Mouse (Mus musculus): ENCODE results near the gene Hlx. TPM values are rescaled to one million over a fixed set of nuclear protein-coding genes. Genes with fewer than 3 reads are reported as not detected.

Gene Hlx
- polyA plus RNA-seq, 1 experiment from 2014 or later: 7.0 TPM

DNA sequence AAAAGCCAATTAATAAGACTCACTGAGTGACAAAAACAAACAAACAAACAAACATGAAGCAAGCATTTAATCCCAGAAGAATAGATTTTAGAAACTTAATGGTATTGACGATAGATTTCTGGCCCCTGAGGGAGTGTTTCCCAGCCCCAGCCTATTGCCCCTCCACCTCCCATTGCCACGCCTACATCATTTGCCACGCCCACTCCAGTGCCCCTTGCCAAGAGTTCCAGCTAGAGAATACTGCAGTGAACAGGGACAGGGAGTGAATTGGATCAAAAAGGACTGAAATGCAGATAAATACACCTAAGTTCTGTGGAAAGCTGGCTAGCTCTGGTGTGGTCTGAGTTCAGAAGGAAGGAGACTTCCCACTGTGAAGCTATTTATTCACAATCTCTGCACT, 31.4 kb upstream of the Hlx start:
- H3K4me2 ChIP-seq: no peak overlapping the region
- no peak for ATAC-seq (replicated peaks; ENCODE audit: insufficient number of reproducible peaks, low FRiP score, low TSS enrichment)

DNA sequence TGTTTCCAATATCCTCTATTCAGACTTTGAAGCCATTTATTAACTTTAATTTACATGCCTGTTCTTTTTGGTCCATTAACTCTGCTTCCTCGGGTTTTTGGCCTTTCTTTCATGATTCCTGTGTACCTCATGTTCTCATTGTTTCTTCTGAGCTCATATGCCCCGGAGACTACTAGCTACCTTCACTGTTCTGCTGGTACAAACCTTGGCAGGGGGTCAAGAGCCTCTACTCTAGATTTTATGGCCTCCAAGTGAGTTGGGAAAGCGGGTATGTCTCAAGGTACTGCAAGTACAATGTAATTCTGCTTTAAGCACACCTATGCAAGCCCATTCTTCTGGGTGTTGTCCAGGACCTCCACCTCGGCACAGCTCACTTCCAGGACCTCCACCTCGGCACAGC, 30.5 kb upstream of the Hlx start:
- no peak overlapping the region for H3K27ac ChIP-seq (ENCODE audit: low read depth, low read length)
- no peaks in the 10 kb centered on the region for H3K36me3 ChIP-seq (ENCODE audit: control insufficient read depth, insufficient read depth, low read length)
- no peaks in the 10 kb centered on the region for H3K9me3 ChIP-seq (replicated peaks; ENCODE audit: control insufficient read depth, low read length)
- ATAC-seq (replicated peaks; ENCODE audit: insufficient number of reproducible peaks, low FRiP score, low TSS enrichment): no peak
- H3K4me3 ChIP-seq (ENCODE audit: low read depth, low read length): no peak overlapping the region
- no peak overlapping the region for H3K9ac ChIP-seq (ENCODE audit: low read depth, low read length)
- WGBS (ENCODE audit: insufficient replicate concordance): 80% methylated on average over 5 of the region's 5 CpGs
- H3K4me2 ChIP-seq: no peak overlapping the region
- no peaks in the 10 kb centered on the region for H3K27me3 ChIP-seq (ENCODE audit: control insufficient read depth, insufficient read depth, low read length)
- H3K4me1 ChIP-seq (ENCODE audit: control insufficient read depth, insufficient read depth, low read length): no peaks in the 10 kb centered on the region

More for the DNA sequence above, 31.4 kb upstream of the Hlx start:
- no peaks in the 10 kb centered on the region for H3K36me3 ChIP-seq (ENCODE audit: control insufficient read depth, insufficient read depth, low read length)
- no peaks in the 10 kb centered on the region for H3K4me1 ChIP-seq (ENCODE audit: control insufficient read depth, insufficient read depth, low read length)
- no peak overlapping the region for H3K9ac ChIP-seq (ENCODE audit: low read depth, low read length)
- 41% methylated on average over 3 of the region's 3 CpGs for WGBS (ENCODE audit: insufficient replicate concordance)
- no peak overlapping the region for H3K4me3 ChIP-seq (ENCODE audit: low read depth, low read length)
- no peaks in the 10 kb centered on the region for H3K27me3 ChIP-seq (ENCODE audit: control insufficient read depth, insufficient read depth, low read length)
- H3K27ac ChIP-seq (ENCODE audit: low read depth, low read length): no peak overlapping the region
- H3K9me3 ChIP-seq (replicated peaks; ENCODE audit: control insufficient read depth, low read length): no peaks in the 10 kb centered on the region

DNA sequence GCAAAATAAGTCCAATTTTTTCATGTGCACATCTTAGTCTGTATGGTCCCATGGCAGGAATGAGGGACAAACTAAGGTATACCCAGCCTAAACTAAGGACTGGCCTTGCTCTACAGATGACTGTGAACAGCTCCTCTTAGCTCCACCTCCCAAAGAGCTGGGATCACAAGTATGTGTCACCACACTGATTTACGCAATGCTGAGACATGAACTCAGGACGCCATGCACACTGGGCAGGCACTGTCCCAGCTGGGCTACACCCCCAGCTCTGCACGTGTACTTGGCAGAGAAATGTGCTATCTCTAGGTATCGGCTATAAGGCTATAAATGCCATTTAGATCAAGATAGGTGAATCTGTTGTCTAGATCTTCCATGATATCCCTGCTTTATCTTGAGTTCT, 29.6 kb upstream of the Hlx start:
- H3K36me3 ChIP-seq (ENCODE audit: control insufficient read depth, insufficient read depth, low read length): no peaks in the 10 kb centered on the region
- no peak overlapping the region for H3K4me2 ChIP-seq
- H3K9me3 ChIP-seq (replicated peaks; ENCODE audit: control insufficient read depth, low read length): no peaks in the 10 kb centered on the region
- H3K27me3 ChIP-seq (ENCODE audit: control insufficient read depth, insufficient read depth, low read length): no peaks in the 10 kb centered on the region
- no peak overlapping the region for H3K4me3 ChIP-seq (ENCODE audit: low read depth, low read length)
- WGBS (ENCODE audit: insufficient replicate concordance): 79% methylated on average over 4 of the region's 4 CpGs
- no peak overlapping the region for H3K9ac ChIP-seq (ENCODE audit: low read depth, low read length)
- H3K27ac ChIP-seq (ENCODE audit: low read depth, low read length): no peak overlapping the region
- H3K4me1 ChIP-seq (ENCODE audit: control insufficient read depth, insufficient read depth, low read length): no peaks in the 10 kb centered on the region
- no peak for ATAC-seq (replicated peaks; ENCODE audit: insufficient number of reproducible peaks, low FRiP score, low TSS enrichment)

DNA sequence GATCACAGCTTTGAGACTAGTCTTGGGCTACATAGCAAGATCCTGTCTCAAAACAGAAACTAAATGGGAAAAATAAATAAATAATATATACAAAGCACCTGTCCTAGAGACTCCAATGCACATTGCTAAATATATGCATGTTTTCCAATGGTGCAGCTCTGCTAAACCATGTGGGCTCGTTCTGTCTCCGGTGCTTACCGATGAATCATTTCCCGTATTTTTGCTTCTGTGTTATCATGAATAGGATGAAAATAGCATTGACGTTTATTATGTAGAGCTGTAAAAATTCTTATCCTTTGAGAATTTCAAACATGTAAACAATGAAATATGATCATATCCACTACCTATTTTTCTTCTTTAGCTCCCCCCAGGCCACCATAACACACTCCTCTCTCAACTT, 20.3 kb upstream of the Hlx start:
- Histone ChIP-seq H3K36me3 (ENCODE audit: control insufficient read depth, insufficient read depth, low read length) (no peaks in the 10 kb centered on the region), H3K4me3 (ENCODE audit: low read depth, low read length) (no peak overlapping the region), H3K9ac (ENCODE audit: low read depth, low read length) (no peak overlapping the region), H3K4me2 (no peak overlapping the region), H3K27me3 (ENCODE audit: control insufficient read depth, insufficient read depth, low read length) (no peaks in the 10 kb centered on the region), H3K9me3 (replicated peaks; ENCODE audit: control insufficient read depth, low read length) (no peaks in the 10 kb centered on the region), H3K27ac (ENCODE audit: low read depth, low read length) (no peak overlapping the region), H3K4me1 (ENCODE audit: control insufficient read depth, insufficient read depth, low read length) (peaks cover 8% of the 10 kb centered on the region; the same call in 1 of the 2 replicates)
- 83% methylated on average over 5 of the region's 5 CpGs for WGBS (ENCODE audit: insufficient replicate concordance)
- no peak for ATAC-seq (replicated peaks; ENCODE audit: insufficient number of reproducible peaks, low FRiP score, low TSS enrichment)

DNA sequence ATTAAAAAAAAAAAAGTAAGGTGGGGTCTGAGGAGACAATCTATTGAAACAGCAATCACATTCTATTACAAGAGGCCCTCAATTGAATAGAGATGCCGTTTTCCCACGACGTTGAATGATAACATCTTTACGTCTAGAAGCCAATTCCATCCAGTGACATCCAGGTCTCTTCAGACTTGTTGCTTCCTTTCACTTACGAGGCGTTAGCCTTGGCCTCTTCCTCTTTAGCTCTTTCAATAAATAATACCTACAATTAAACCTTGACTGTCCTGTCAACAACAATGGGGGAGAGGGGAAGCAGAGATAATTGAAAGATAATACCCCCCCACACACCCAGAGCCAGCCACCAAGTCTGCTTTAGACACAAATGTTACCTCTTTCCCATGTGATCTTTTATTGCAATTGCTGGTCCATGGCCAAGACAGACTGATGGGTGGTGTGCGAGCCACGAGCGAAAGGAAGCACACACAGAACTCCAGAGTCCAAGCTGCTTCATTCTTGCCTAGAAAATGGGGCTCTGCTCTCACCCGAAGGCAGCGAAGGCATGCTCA, 17.8 kb upstream of the Hlx start:
- H3K9me3 ChIP-seq (replicated peaks; ENCODE audit: control insufficient read depth, low read length): no peaks in the 10 kb centered on the region
- no peak for ATAC-seq (replicated peaks; ENCODE audit: insufficient number of reproducible peaks, low FRiP score, low TSS enrichment)
- H3K36me3 ChIP-seq (ENCODE audit: control insufficient read depth, insufficient read depth, low read length): no peaks in the 10 kb centered on the region
- H3K4me2 ChIP-seq: no peak overlapping the region
- H3K27ac ChIP-seq (ENCODE audit: low read depth, low read length): no peak overlapping the region
- H3K27me3 ChIP-seq (ENCODE audit: control insufficient read depth, insufficient read depth, low read length): no peaks in the 10 kb centered on the region
- H3K4me3 ChIP-seq (ENCODE audit: low read depth, low read length): no peak overlapping the region
- H3K4me1 ChIP-seq (ENCODE audit: control insufficient read depth, insufficient read depth, low read length): 0 out of 2 replicates have a peak, but pooled peaks cover 2% of the 10 kb centered on the region
- H3K9ac ChIP-seq (ENCODE audit: low read depth, low read length): no peak overlapping the region
- 74% methylated on average over 11 of the region's 11 CpGs for WGBS (ENCODE audit: insufficient replicate concordance)

DNA sequence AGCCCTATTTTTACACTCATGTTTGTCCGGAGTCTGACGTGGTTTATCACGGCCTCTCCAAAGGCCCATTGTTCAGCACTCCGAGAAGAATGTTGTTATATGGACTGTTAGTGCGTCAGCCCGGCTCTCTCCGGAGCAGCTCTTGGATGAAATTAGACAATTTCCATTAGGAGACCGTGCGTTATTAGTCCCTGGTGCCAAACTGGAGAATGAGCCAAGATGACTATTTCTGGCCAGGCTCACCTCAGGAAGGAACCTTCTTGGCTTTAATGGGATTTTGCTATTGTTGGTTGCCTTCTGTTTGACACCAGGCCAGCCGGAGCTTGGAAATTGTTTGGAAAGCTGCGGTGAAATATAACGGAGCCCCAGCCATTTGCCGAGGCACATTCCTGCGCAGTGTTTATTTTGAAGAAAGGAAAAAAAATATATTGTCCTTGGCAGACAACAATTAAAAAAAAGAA, 16.3 kb upstream of the Hlx start:
- Histone ChIP-seq H3K9me3 (replicated peaks; ENCODE audit: control insufficient read depth, low read length) (no peaks in the 10 kb centered on the region), H3K4me1 (ENCODE audit: control insufficient read depth, insufficient read depth, low read length) (0 out of 2 replicates have a peak, but pooled peaks cover 2% of the 10 kb centered on the region), H3K36me3 (ENCODE audit: control insufficient read depth, insufficient read depth, low read length) (no peaks in the 10 kb centered on the region), H3K27ac (ENCODE audit: low read depth, low read length) (no peak overlapping the region), H3K27me3 (ENCODE audit: control insufficient read depth, insufficient read depth, low read length) (0 out of 2 replicates have a peak, but pooled peaks cover 2% of the 10 kb centered on the region), H3K4me3 (ENCODE audit: low read depth, low read length) (no peak overlapping the region), H3K4me2 (no peak overlapping the region), H3K9ac (ENCODE audit: low read depth, low read length) (no peak overlapping the region)
- no peak for ATAC-seq (replicated peaks; ENCODE audit: insufficient number of reproducible peaks, low FRiP score, low TSS enrichment)
- WGBS (ENCODE audit: insufficient replicate concordance): 50% methylated on average over 14 of the region's 14 CpGs

DNA sequence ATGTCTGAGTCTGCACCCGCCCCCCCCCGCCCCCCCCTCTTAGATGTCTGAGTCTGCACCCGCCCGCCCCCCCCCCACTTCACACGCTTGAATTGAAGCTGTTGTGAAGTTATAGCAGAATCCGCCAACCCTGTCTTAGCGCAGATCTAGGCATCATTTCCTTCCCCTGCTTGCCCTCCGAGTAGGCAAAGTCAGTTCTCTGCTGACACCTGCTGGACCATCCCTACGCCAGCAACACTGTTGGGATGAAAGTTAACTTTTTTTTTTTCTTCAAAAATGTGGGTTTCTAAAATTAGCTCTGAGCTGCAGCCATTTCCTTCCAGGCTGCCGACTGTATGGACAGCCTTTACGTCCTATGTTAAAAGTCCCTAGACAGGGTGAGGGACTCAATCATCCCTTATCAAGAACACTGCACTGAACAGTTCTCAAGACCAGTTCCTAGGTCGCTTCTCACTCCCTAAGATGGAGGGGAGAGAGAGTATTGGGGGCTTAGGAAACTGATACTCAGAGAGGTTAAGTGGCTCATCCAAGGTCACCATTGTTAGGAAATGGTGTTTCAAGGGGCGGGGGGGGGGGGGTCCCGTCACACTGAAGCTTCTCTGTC, 5.6 kb upstream of the Hlx start:
- Histone ChIP-seq H3K4me3 (ENCODE audit: low read depth, low read length) (no peak overlapping the region), H3K36me3 (ENCODE audit: control insufficient read depth, insufficient read depth, low read length) (no peaks in the 10 kb centered on the region), H3K27me3 (ENCODE audit: control insufficient read depth, insufficient read depth, low read length) (peaks cover 45% of the 10 kb centered on the region), H3K27ac (ENCODE audit: low read depth, low read length) (no peak overlapping the region), H3K9ac (ENCODE audit: low read depth, low read length) (no peak overlapping the region), H3K4me2 (no peak overlapping the region), H3K4me1 (ENCODE audit: control insufficient read depth, insufficient read depth, low read length) (0 out of 2 replicates have a peak, but pooled peaks cover 5% of the 10 kb centered on the region), H3K9me3 (replicated peaks; ENCODE audit: control insufficient read depth, low read length) (no peaks in the 10 kb centered on the region)
- WGBS (ENCODE audit: insufficient replicate concordance): 5% methylated on average over 11 of the region's 14 CpGs
- no peak for ATAC-seq (replicated peaks; ENCODE audit: insufficient number of reproducible peaks, low FRiP score, low TSS enrichment)

DNA sequence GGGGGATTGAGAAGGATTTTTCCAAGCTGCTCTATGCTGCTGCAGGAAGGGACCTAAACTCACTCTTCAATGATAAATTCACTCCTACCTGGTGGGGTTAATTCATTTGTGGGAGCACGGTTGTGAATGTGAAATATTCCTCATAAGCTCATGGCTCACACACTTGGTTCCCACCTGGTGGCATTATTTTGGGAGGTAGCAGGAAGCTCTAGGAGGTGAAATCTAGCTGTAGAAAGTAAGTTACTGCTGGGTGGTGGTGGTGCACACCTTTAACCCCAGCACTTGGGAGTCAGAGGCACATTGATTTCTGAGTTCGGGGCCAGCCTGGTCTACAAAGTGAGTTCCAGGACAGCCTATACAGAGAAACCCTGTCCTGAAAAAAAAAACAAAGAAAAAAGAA, 4.8 kb upstream of the Hlx start:
- H3K4me1 ChIP-seq (ENCODE audit: control insufficient read depth, insufficient read depth, low read length): 0 out of 2 replicates have a peak, but pooled peaks cover 7% of the 10 kb centered on the region
- ATAC-seq (replicated peaks; ENCODE audit: insufficient number of reproducible peaks, low FRiP score, low TSS enrichment): no peak
- H3K9me3 ChIP-seq (replicated peaks; ENCODE audit: control insufficient read depth, low read length): no peaks in the 10 kb centered on the region
- H3K9ac ChIP-seq (ENCODE audit: low read depth, low read length): no peak overlapping the region
- no peak overlapping the region for H3K4me2 ChIP-seq
- no peak overlapping the region for H3K4me3 ChIP-seq (ENCODE audit: low read depth, low read length)
- peaks cover 50% of the 10 kb centered on the region for H3K27me3 ChIP-seq (ENCODE audit: control insufficient read depth, insufficient read depth, low read length)
- 33% methylated on average over 2 of the region's 2 CpGs for WGBS (ENCODE audit: insufficient replicate concordance)
- no peaks in the 10 kb centered on the region for H3K36me3 ChIP-seq (ENCODE audit: control insufficient read depth, insufficient read depth, low read length)
- H3K27ac ChIP-seq (ENCODE audit: low read depth, low read length): no peak overlapping the region

DNA sequence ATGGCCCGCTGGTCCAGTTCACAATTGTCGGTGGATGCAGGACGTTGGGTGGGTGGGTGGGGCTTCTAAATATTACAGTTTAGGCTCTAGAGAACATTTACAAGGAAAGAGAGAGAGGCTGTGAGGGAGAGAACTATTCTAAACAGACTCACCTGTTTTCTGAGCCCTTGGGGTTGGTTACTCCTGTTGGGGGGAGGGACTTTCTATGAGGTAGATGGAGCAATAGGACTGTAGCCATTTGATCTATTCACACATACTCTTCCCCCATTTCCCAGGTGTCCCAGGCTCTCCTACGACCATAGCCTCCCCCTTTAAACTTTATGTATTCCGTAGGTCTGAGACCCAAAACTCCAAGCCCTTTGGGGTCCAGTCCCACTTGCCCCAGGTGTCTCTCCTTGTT, 3.8 kb upstream of the Hlx start:
- 10% methylated on average over 5 of the region's 5 CpGs for WGBS (ENCODE audit: insufficient replicate concordance)
- no peak for ATAC-seq (replicated peaks; ENCODE audit: insufficient number of reproducible peaks, low FRiP score, low TSS enrichment)
- H3K4me3 ChIP-seq (ENCODE audit: low read depth, low read length): no peak overlapping the region
- no peak overlapping the region for H3K27ac ChIP-seq (ENCODE audit: low read depth, low read length)
- no peak overlapping the region for H3K9ac ChIP-seq (ENCODE audit: low read depth, low read length)
- no peak overlapping the region for H3K4me2 ChIP-seq
- no peaks in the 10 kb centered on the region for H3K36me3 ChIP-seq (ENCODE audit: control insufficient read depth, insufficient read depth, low read length)
- H3K27me3 ChIP-seq (ENCODE audit: control insufficient read depth, insufficient read depth, low read length): peaks cover 57% of the 10 kb centered on the region
- H3K9me3 ChIP-seq (replicated peaks; ENCODE audit: control insufficient read depth, low read length): no peaks in the 10 kb centered on the region
- 0 out of 2 replicates have a peak, but pooled peaks cover 7% of the 10 kb centered on the region for H3K4me1 ChIP-seq (ENCODE audit: control insufficient read depth, insufficient read depth, low read length)
